Mouse (Mus musculus): ENCODE results near the gene Rab31.

Rab31 gene

GRCm38 (mm10) chr17:65710576-65710975, 62.0 kb downstream of the Rab31 start:
- DNase-seq (ENCODE audit: extremely low spot score, low read depth, low spot score): no peak

GRCm38 (mm10) chr17:65706220-65706619, 66.3 kb downstream of the Rab31 start:
- DNase-seq (ENCODE audit: extremely low spot score, low read depth, low spot score): no peak

- DNase-seq (ENCODE audit: extremely low spot score, low read depth, low spot score): no peak
These were observed 68.8 kb downstream of the Rab31 start for GRCm38 (mm10) chr17:65703527-65704391.

GRCm38 (mm10) chr17:65701797-65702566, 70.6 kb downstream of the Rab31 start:
- no peak for DNase-seq (ENCODE audit: extremely low spot score, low read depth, low spot score)

- no peak for DNase-seq (ENCODE audit: extremely low spot score, low read depth, low spot score)
These were observed 71.2 kb downstream of the Rab31 start for GRCm38 (mm10) chr17:65701356-65701755.

- DNase-seq (ENCODE audit: extremely low spot score, low read depth, low spot score): no peak
These were observed 72.5 kb downstream of the Rab31 start for GRCm38 (mm10) chr17:65700060-65700459.

GRCm38 (mm10) chr17:65697791-65698463, 74.6 kb downstream of the Rab31 start:
- no peak for DNase-seq (ENCODE audit: extremely low spot score, low read depth, low spot score)

GRCm38 (mm10) chr17:65696939-65697338, 75.6 kb downstream of the Rab31 start:
- DNase-seq (ENCODE audit: extremely low spot score, low read depth, low spot score): no peak

GRCm38 (mm10) chr17:65692276-65692675, 80.3 kb downstream of the Rab31 start:
- no peak for DNase-seq (ENCODE audit: extremely low spot score, low read depth, low spot score)

GRCm38 (mm10) chr17:65683731-65684130, 88.8 kb downstream of the Rab31 start:
- no peak for DNase-seq (ENCODE audit: extremely low spot score, low read depth, low spot score)

GRCm38 (mm10) chr17:65683316-65683715, 89.2 kb downstream of the Rab31 start:
- no peak for DNase-seq (ENCODE audit: extremely low spot score, low read depth, low spot score)

- no peak for DNase-seq (ENCODE audit: extremely low spot score, low read depth, low spot score)
These were observed 90.4 kb downstream of the Rab31 start for GRCm38 (mm10) chr17:65682071-65682680.

- no peak for DNase-seq (ENCODE audit: extremely low spot score, low read depth, low spot score)
These were observed 91.0 kb downstream of the Rab31 start for GRCm38 (mm10) chr17:65681516-65681915.

- no peak for DNase-seq (ENCODE audit: extremely low spot score, low read depth, low spot score)
These were observed 91.6 kb downstream of the Rab31 start for GRCm38 (mm10) chr17:65680801-65681412.

GRCm38 (mm10) chr17:65679806-65680446, 92.6 kb downstream of the Rab31 start:
- no peak for DNase-seq (ENCODE audit: extremely low spot score, low read depth, low spot score)

GRCm38 (mm10) chr17:65677742-65678141, 94.8 kb downstream of the Rab31 start:
- DNase-seq (ENCODE audit: extremely low spot score, low read depth, low spot score): no peak

- no peak for DNase-seq (ENCODE audit: extremely low spot score, low read depth, low spot score)
These were observed 96.0 kb downstream of the Rab31 start for GRCm38 (mm10) chr17:65676536-65676935.

- DNase-seq (ENCODE audit: extremely low spot score, low read depth, low spot score): no peak
These were observed 96.6 kb downstream of the Rab31 start for GRCm38 (mm10) chr17:65675985-65676384.

GRCm38 (mm10) chr17:65674710-65675171, 97.8 kb downstream of the Rab31 start:
- no peak for DNase-seq (ENCODE audit: extremely low spot score, low read depth, low spot score)

- no peak for DNase-seq (ENCODE audit: extremely low spot score, low read depth, low spot score)
These were observed 99.6 kb downstream of the Rab31 start for GRCm38 (mm10) chr17:65672926-65673325.
